Mouse (Mus musculus): ENCODE measurements at regions not wholly inside any gene's neighbourhood (a gene's known extent, or its start where the extent isn't known, plus 50 kb on each side); places are given as distances from the start of the nearest gene placed in this dataset.
"Not testable (repeated sequence)": the region's sequence is repeated elsewhere in the genome, so short reads cannot be mapped to it uniquely, and the experiment has no call there.

DNA sequence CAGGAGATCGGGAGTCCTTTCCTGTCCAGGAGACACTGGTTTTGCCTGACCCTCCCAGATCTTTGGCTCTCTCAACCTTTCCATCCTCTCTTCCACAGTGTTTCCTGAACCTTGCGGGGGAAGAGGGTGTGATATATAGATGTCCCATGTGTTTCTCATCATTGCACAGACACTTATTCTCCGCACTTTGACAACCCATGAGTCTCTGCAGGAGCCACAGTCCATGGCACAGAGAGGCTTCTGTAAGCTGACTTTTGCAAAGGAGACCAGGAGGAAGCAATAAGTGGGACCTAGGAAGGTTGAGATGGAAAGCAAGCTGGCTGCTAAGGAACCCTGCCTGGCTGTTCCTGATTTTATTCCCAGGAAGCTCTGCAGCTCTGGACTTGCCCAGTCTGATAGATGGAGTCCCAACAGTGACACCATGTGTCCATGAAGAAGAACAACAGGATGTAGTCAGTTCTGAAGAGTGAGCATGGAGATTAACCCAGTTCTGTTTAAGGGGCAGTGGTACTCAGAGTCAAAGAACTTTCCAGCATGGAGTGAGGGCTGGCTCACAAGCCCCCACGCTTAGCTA is 201.4 kb upstream of the Castor2 start:
- TF ChIP-seq CTCF (conservative IDR thresholded peaks at IDR 0.05; ENCODE audit: insufficient read depth, insufficient read length, low read depth, low read length) (peak; percentile 50; the same call in 1 of the 2 replicates), POLR2A (IDR thresholded peaks at IDR 0.05; ENCODE audit: low read depth, low read length) (no peak)
- H3K27me3 ChIP-seq (replicated peaks; ENCODE audit: control insufficient read depth, insufficient read depth, low read length) = no peaks in the 10 kb centered on the region
- no peak overlapping the region for H3K4me3 ChIP-seq (ENCODE audit: insufficient read depth, low read depth, low read length)
- H3K4me1 ChIP-seq (ENCODE audit: control insufficient read depth, insufficient read depth, low read length) = no peaks in the 10 kb centered on the region
- peak; percentile 19 for DNase-seq
- no peak overlapping the region for H3K27ac ChIP-seq (ENCODE audit: insufficient read depth, low read depth, low read length)
- H3K36me3 ChIP-seq (ENCODE audit: control insufficient read depth, insufficient read depth, low read length) = no peaks in the 10 kb centered on the region
- 45% methylated on average over 4 of the region's 4 CpGs for WGBS

- no peak overlapping the region for H3K27ac ChIP-seq (ENCODE audit: insufficient read depth, low read depth, low read length)
- WGBS = 74% methylated on average over 3 of the region's 3 CpGs
- no peaks in the 10 kb centered on the region for H3K36me3 ChIP-seq (ENCODE audit: control insufficient read depth, insufficient read depth, low read length)
- H3K27me3 ChIP-seq (replicated peaks; ENCODE audit: control insufficient read depth, insufficient read depth, low read length) = no peaks in the 10 kb centered on the region
- DNase-seq = no peak
- no peak for TF ChIP-seq POLR2A (IDR thresholded peaks at IDR 0.05; ENCODE audit: low read depth, low read length)
- TF ChIP-seq CTCF (conservative IDR thresholded peaks at IDR 0.05; ENCODE audit: insufficient read depth, insufficient read length, low read depth, low read length) = no peak
- no peak overlapping the region for H3K4me3 ChIP-seq (ENCODE audit: insufficient read depth, low read depth, low read length)
- no peaks in the 10 kb centered on the region for H3K4me1 ChIP-seq (ENCODE audit: control insufficient read depth, insufficient read depth, low read length)
Measured at GRCm38 (mm10) chr5:133890728-133891127, 208.8 kb upstream of the Castor2 start.

DNA sequence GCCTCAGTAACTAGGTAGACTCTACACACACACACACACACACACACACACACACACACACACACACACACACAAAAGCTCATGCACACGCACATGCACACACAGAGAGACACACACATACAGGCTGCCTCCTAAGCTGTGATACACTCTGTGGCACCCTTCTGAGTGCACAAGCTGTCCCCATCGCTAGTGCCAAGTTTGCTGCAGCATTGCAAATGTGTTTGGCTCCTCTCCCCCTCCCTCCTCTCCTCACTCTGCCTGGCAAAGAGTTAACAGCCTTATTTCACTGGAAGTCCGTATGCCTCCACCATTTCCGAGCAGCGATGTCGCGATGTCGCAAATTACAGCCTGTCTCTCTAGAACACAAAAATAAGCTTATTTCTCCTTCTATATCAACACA is 209.7 kb upstream of the Castor2 start:
- TF ChIP-seq CTCF (conservative IDR thresholded peaks at IDR 0.05; ENCODE audit: insufficient read depth, insufficient read length, low read depth, low read length) = no peak
- TF ChIP-seq POLR2A (IDR thresholded peaks at IDR 0.05; ENCODE audit: low read depth, low read length) = no peak
- DNase-seq = no peak

GRCm38 (mm10) chr5:133885507-133885906 is 214.0 kb upstream of the Castor2 start:
- TF ChIP-seq CTCF (conservative IDR thresholded peaks at IDR 0.05; ENCODE audit: insufficient read depth, insufficient read length, low read depth, low read length) = no peak
- no peak for TF ChIP-seq POLR2A (IDR thresholded peaks at IDR 0.05; ENCODE audit: low read depth, low read length)
- 87% methylated on average over 5 of the region's 5 CpGs for WGBS
- Histone ChIP-seq H3K27me3 (replicated peaks; ENCODE audit: control insufficient read depth, insufficient read depth, low read length) (no peaks in the 10 kb centered on the region), H3K27ac (ENCODE audit: insufficient read depth, low read depth, low read length) (no peak overlapping the region), H3K4me1 (ENCODE audit: control insufficient read depth, insufficient read depth, low read length) (no peaks in the 10 kb centered on the region; the same call in 1 of the 2 replicates), H3K4me3 (ENCODE audit: insufficient read depth, low read depth, low read length) (no peak overlapping the region), H3K36me3 (ENCODE audit: control insufficient read depth, insufficient read depth, low read length) (no peaks in the 10 kb centered on the region)
- no peak for DNase-seq

More for the DNA sequence above, 209.7 kb upstream of the Castor2 start:
- WGBS = 69% methylated on average over 8 of the region's 8 CpGs
- H3K36me3 ChIP-seq (ENCODE audit: control insufficient read depth, insufficient read depth, low read length) = no peaks in the 10 kb centered on the region
- no peaks in the 10 kb centered on the region; the same call in 1 of the 2 replicates for H3K4me1 ChIP-seq (ENCODE audit: control insufficient read depth, insufficient read depth, low read length)
- no peak overlapping the region for H3K27ac ChIP-seq (ENCODE audit: insufficient read depth, low read depth, low read length)
- H3K4me3 ChIP-seq (ENCODE audit: insufficient read depth, low read depth, low read length) = no peak overlapping the region
- H3K27me3 ChIP-seq (replicated peaks; ENCODE audit: control insufficient read depth, insufficient read depth, low read length) = no peaks in the 10 kb centered on the region

DNA sequence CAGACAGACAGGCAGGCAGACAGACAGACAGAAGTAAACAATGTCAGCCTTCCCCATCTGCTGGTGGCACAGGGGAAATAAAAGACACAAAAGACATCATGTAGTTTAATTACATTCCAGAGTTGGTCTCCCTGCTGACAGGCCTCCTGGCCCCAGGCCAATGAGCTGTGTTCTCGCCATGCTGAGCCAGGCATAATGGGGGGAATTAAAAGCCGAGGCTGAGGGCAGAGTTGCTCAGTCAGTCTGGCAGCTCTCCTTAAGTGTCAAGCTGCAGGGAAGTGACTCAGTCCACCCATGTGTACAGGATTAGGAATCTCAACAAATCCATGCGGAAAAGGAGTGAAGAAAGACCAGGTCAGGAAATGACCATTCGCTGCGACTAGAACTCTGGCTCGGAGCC is 214.5 kb upstream of the Castor2 start:
- Histone ChIP-seq H3K36me3 (ENCODE audit: control insufficient read depth, insufficient read depth, low read length) (no peaks in the 10 kb centered on the region), H3K4me3 (ENCODE audit: insufficient read depth, low read depth, low read length) (no peak overlapping the region), H3K27ac (ENCODE audit: insufficient read depth, low read depth, low read length) (no peak overlapping the region), H3K4me1 (ENCODE audit: control insufficient read depth, insufficient read depth, low read length) (no peaks in the 10 kb centered on the region; the same call in 1 of the 2 replicates), H3K27me3 (replicated peaks; ENCODE audit: control insufficient read depth, insufficient read depth, low read length) (no peaks in the 10 kb centered on the region)
- TF ChIP-seq CTCF (conservative IDR thresholded peaks at IDR 0.05; ENCODE audit: insufficient read depth, insufficient read length, low read depth, low read length) (no peak), POLR2A (IDR thresholded peaks at IDR 0.05; ENCODE audit: low read depth, low read length) (no peak)
- peak; percentile 49 for DNase-seq
- 10% methylated on average over 6 of the region's 6 CpGs for WGBS

DNA sequence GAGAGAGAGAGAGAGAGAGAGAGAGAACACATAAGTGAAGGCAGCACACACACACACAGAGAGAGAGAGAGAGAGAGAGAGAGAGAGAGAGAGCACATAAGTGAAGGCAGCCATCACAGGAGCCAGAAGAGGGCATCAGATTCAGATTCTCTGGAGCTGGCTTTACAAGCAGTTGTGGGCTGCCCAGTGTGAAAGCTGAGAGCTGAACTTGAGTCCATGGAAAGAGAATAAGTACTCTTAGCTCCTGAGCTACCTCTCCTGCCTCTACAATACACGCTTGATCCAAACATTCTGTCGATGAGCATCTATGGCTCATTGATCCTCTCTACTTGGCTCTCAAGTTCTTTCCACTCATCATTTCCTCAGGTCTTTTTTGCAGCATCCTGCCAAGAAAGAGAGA is 214.9 kb upstream of the Castor2 start:
- WGBS = 40% methylated on average over 2 of the region's 2 CpGs
- TF ChIP-seq POLR2A (IDR thresholded peaks at IDR 0.05; ENCODE audit: low read depth, low read length) (no peak), CTCF (conservative IDR thresholded peaks at IDR 0.05; ENCODE audit: insufficient read depth, insufficient read length, low read depth, low read length) (no peak)
- Histone ChIP-seq H3K4me1 (ENCODE audit: control insufficient read depth, insufficient read depth, low read length) (no peaks in the 10 kb centered on the region; the same call in 1 of the 2 replicates), H3K4me3 (ENCODE audit: insufficient read depth, low read depth, low read length) (no peak overlapping the region), H3K27ac (ENCODE audit: insufficient read depth, low read depth, low read length) (no peak overlapping the region), H3K27me3 (replicated peaks; ENCODE audit: control insufficient read depth, insufficient read depth, low read length) (no peaks in the 10 kb centered on the region), H3K36me3 (ENCODE audit: control insufficient read depth, insufficient read depth, low read length) (no peaks in the 10 kb centered on the region)
- no peak for DNase-seq

DNA sequence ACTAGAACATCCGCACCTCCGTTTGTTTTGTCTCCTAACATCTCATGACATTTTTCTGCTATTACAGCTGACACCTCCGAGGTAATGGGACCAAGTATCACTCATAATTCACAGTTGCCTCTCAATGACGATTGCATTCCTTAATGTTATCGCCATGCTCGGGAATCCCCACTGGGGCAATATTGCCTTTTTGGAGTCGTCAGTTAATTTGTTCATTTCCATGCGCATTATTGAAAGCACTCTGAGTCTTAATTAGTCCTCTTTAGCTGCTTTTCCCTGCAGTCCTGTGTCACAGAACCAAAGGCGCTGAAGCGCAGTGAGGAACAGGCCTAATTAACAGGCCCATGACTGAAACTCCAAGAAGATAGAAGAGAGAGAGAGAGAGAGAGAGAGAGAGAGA is 255.0 kb upstream of the Castor2 start:
- Histone ChIP-seq H3K4me3 (ENCODE audit: insufficient read depth, low read depth, low read length) (no peak overlapping the region), H3K27ac (ENCODE audit: insufficient read depth, low read depth, low read length) (no peak overlapping the region), H3K36me3 (ENCODE audit: control insufficient read depth, insufficient read depth, low read length) (no peaks in the 10 kb centered on the region), H3K4me1 (ENCODE audit: control insufficient read depth, insufficient read depth, low read length) (no peaks in the 10 kb centered on the region), H3K27me3 (replicated peaks; ENCODE audit: control insufficient read depth, insufficient read depth, low read length) (no peaks in the 10 kb centered on the region)
- DNase-seq = no peak
- WGBS = 51% methylated on average over 10 of the region's 10 CpGs
- TF ChIP-seq POLR2A (IDR thresholded peaks at IDR 0.05; ENCODE audit: low read depth, low read length) (no peak), CTCF (conservative IDR thresholded peaks at IDR 0.05; ENCODE audit: insufficient read depth, insufficient read length, low read depth, low read length) (no peak)

DNA sequence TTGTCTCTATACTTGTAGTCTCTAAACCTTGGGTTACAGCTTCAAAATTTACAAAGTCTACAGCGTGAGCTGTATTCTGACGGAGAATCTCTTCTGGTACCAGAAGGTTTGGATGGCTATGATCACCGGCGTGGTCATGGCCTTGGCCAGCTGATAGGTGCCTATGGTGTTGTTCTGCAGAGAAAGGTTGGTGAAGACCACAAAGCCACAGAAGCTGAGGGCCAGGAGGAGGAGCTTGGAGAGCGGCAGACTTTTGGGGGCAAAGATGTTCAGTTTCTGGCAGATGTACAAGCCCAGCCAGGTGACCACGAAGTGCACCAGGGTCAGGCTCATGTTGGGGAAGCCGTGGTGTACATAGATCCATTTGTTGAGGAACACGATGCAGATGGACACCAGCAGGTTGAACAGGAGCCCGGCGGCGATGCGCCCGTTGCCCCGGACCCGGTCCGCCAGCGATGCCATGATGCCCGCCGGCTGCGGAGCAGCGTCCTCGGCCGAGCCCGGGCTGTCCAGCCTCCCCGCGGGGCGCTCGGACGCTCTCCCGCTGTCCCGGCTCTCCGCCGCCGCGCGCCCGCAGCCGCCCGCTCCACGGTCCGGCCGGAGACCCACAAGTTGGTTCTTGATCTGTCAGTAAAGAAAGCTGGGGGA is 257.3 kb upstream of the Castor2 start:
- H3K4me1 ChIP-seq (ENCODE audit: control insufficient read depth, insufficient read depth, low read length); DNase-seq; H3K27me3 ChIP-seq (replicated peaks; ENCODE audit: control insufficient read depth, insufficient read depth, low read length); H3K36me3 ChIP-seq (ENCODE audit: control insufficient read depth, insufficient read depth, low read length); H3K4me3 ChIP-seq (ENCODE audit: insufficient read depth, low read depth, low read length); H3K27ac ChIP-seq (ENCODE audit: insufficient read depth, low read depth, low read length): not testable (repeated sequence)
- 57% methylated on average over 22 of the region's 42 CpGs for WGBS
